Mouse (Mus musculus): ENCODE measurements around the gene Naa30. TPM values are rescaled to one million over a fixed set of nuclear protein-coding genes. Genes with fewer than 3 reads are reported as not detected.
A peak's percentile ranks its signal among the peaks of the same experiment; 100 is the strongest.

Gene Naa30
- total and polyA plus RNA-seq, 3 experiments, result 15.9 to 32.6 (median 18.7) TPM

DNA sequence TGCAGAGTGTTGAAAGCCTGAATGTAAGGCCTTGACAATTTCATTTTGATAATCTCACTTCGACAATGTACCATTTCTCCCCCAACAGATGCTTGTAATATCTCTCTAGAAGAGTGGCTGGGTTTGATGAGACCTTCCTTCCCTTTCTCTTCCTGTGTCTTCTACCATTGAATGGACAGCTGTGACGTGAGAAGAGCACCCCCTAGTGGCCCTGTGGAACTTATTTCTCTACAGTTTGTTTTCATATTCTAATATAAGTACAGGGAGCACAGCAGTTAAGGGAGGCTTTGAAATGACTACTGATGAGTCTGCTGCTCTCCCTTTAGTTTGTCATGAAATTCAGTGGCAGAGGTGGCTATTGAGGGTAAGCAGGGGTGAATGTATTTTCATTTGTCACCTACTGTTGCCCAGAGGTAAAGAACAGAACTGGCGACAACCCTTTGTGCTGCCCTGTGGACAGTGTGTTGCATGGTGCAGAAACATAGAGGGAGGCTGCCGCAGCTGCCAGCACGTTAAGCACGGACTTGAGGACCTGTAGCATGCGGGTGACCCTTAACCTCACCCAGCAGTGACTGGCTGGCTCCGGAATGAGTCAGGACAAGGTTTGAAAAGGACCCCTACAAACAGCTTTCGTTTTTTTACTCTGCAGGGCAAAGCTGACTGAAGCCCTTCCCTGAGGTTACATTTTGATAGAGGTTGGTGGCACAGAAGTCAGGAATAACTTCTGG is 62.9 kb downstream of the Naa30 start:
- H3K27me3 ChIP-seq (ENCODE audit: control insufficient read depth in 1 of 2, insufficient read depth in 2 of 2, low read length in 2 of 2), result no peaks in the 10 kb centered on the region
- H3K9me3 ChIP-seq (replicated peaks; ENCODE audit: insufficient read depth, low read length), result no peaks in the 10 kb centered on the region
- no peaks in the 10 kb centered on the region for H3K36me3 ChIP-seq (ENCODE audit: control insufficient read depth in 1 of 2, insufficient read depth in 2 of 2, low read length in 2 of 2)
- H3K9ac ChIP-seq (ENCODE audit: control insufficient read depth, low read depth, low read length, poor library complexity, severe bottlenecking), result 0 out of 2 replicates have a peak overlapping the region, but pooled peaks have one; percentile 20
- no peaks in the 10 kb centered on the region for H3K79me2 ChIP-seq (ENCODE audit: control insufficient read depth, insufficient read depth, low read length, poor library complexity)
- no peaks in the 10 kb centered on the region for H3K4me1 ChIP-seq (ENCODE audit: control insufficient read depth in 1 of 2, insufficient read depth in 2 of 2, low read length in 2 of 2)
- peak; percentile 87 for DNase-seq (ENCODE audit: low read depth, low spot score)
- no peak for TF ChIP-seq MXI1 (IDR thresholded peaks at IDR 0.05; ENCODE audit: low read depth, low read length)
- TF ChIP-seq SMC3 (IDR thresholded peaks at IDR 0.05; ENCODE audit: low read depth, low read length), result peak; percentile 63
- TF ChIP-seq RAD21 (IDR thresholded peaks at IDR 0.05; ENCODE audit: low read depth, low read length), result peak; percentile 79
- no peak for TF ChIP-seq HCFC1 (IDR thresholded peaks at IDR 0.05; ENCODE audit: low read depth, low read length)
- peak; percentile 42 to 81 (median 62) for TF ChIP-seq CTCF (IDR thresholded peaks at IDR 0.05 in 2 of 3, conservative IDR thresholded peaks at IDR 0.05 in 1 of 3; ENCODE audit: control insufficient read depth in 1 of 3, insufficient read depth in 1 of 3, low read depth in 2 of 3, low read length in 3 of 3, poor library complexity in 1 of 3, severe bottlenecking in 1 of 3)
- peak overlapping the region in 1 of 2 experiments; percentile 22; a peak in 2 of 4 replicates for H3K4me3 ChIP-seq (ENCODE audit: control insufficient read depth in 1 of 2, insufficient read depth in 1 of 2, low read depth in 2 of 2, low read length in 2 of 2)
- no peak overlapping the region for H3K27ac ChIP-seq (ENCODE audit: control insufficient read depth, low read depth, low read length)

DNA sequence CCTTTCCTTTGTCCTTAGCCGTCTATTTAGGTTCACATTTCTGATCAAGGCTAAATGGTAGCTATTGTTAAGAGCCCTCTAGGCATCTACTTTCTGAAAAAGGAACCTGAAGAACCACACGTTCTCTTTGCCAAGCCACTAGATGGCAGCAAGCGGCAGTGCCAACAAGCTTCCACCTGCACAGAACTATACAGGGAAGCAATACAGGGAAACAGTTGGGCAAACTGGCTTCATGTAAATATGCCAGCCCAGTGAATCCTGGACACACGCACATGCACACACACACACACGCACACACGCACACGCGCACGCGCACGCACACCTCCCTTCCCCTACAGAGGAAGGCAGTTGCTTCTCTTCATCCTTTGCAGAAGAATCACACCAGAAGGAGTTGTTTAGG is 66.2 kb downstream of the Naa30 start:
- Histone ChIP-seq H3K27me3 (ENCODE audit: control insufficient read depth in 1 of 2, insufficient read depth in 2 of 2, low read length in 2 of 2) (peaks cover 2% of the 10 kb centered on the region in 2 experiments; a peak in 1 of 4 replicates), H3K27ac (ENCODE audit: control insufficient read depth, low read depth, low read length) (no peak overlapping the region), H3K9me3 (replicated peaks; ENCODE audit: insufficient read depth, low read length) (no peaks in the 10 kb centered on the region), H3K79me2 (ENCODE audit: control insufficient read depth, insufficient read depth, low read length, poor library complexity) (no peaks in the 10 kb centered on the region), H3K4me3 (ENCODE audit: control insufficient read depth in 1 of 2, insufficient read depth in 1 of 2, low read depth in 2 of 2, low read length in 2 of 2) (no peak overlapping the region), H3K36me3 (ENCODE audit: control insufficient read depth in 1 of 2, insufficient read depth in 2 of 2, low read length in 2 of 2) (no peaks in the 10 kb centered on the region), H3K9ac (ENCODE audit: control insufficient read depth, low read depth, low read length, poor library complexity, severe bottlenecking) (no peak overlapping the region), H3K4me1 (ENCODE audit: control insufficient read depth in 1 of 2, insufficient read depth in 2 of 2, low read length in 2 of 2) (no peaks in the 10 kb centered on the region)
- TF ChIP-seq RAD21 (IDR thresholded peaks at IDR 0.05; ENCODE audit: low read depth, low read length), result peak; percentile 75
- TF ChIP-seq CTCF (IDR thresholded peaks at IDR 0.05 in 2 of 3, conservative IDR thresholded peaks at IDR 0.05 in 1 of 3; ENCODE audit: control insufficient read depth in 1 of 3, insufficient read depth in 1 of 3, low read depth in 2 of 3, low read length in 3 of 3, poor library complexity in 1 of 3, severe bottlenecking in 1 of 3), result peak; percentile 48 to 77 (median 76)
- TF ChIP-seq USF1 (IDR thresholded peaks at IDR 0.05; ENCODE audit: low read depth, low read length), result no peak
- TF ChIP-seq SMC3 (IDR thresholded peaks at IDR 0.05; ENCODE audit: low read depth, low read length), result peak; percentile 67
- no peak for TF ChIP-seq TCF12 (IDR thresholded peaks at IDR 0.05; ENCODE audit: low read depth, low read length)
- no peak for TF ChIP-seq ZMIZ1 (IDR thresholded peaks at IDR 0.05; ENCODE audit: low read depth, low read length)
- TF ChIP-seq ZC3H11A (IDR thresholded peaks at IDR 0.05; ENCODE audit: low read depth, low read length), result peak; percentile 49; the same call in 1 of the 2 replicates
- no peak for TF ChIP-seq ZNF384 (IDR thresholded peaks at IDR 0.05; ENCODE audit: low read depth, low read length)
- no peak for TF ChIP-seq NRF1 (IDR thresholded peaks at IDR 0.05; ENCODE audit: insufficient read depth, low read depth, low read length, poor library complexity, severe bottlenecking)
- TF ChIP-seq MAFK (IDR thresholded peaks at IDR 0.05; ENCODE audit: borderline replicate concordance, low read depth, low read length), result no peak
- DNase-seq (ENCODE audit: low read depth, low spot score), result peak; percentile 50

Other genes with a start within 250 kb of the Naa30 start
- 15.1 and 15.4 TPM in 2 replicates for gene Ap5m1, start 106.1 kb upstream of the Naa30 start, total RNA-seq (2012; rRNA removed)
- gene Ap5m1, start 106.1 kb upstream of the Naa30 start, polyA plus RNA-seq (2012; ENCODE audit: insufficient read depth in 1 of 2, insufficient read length in 2 of 2, low read depth in 1 of 2, low replicate concordance in 2 of 2, missing spikeins in 1 of 2), result 10 to 100 TPM in 1 of 2 experiments, not detected in 1; 13.7 TPM
- 33.3 and 34.9 TPM in 2 replicates for gene Exoc5, start 105.6 kb upstream of the Naa30 start, total RNA-seq (2012; rRNA removed)
- 10 to 100 TPM; 23.0 to 56.4 TPM for gene Exoc5, start 105.6 kb upstream of the Naa30 start, polyA plus RNA-seq (2012; ENCODE audit: insufficient read depth in 1 of 2, insufficient read length in 2 of 2, low read depth in 1 of 2, low replicate concordance in 2 of 2, missing spikeins in 1 of 2)
- gene ccdc198, start 73.2 kb downstream of the Naa30 start, total RNA-seq (2012; rRNA removed), result not detected in 2 replicates
- not detected for gene ccdc198, start 73.2 kb downstream of the Naa30 start, polyA plus RNA-seq (2012; ENCODE audit: insufficient read depth in 1 of 2, insufficient read length in 2 of 2, low read depth in 1 of 2, low replicate concordance in 2 of 2, missing spikeins in 1 of 2)

All from MEL (cell line).